Mouse (Mus musculus): Measurements from ENCODE around the gene Prss32. TPM values are rescaled to one million over a fixed set of nuclear protein-coding genes. Genes with fewer than 3 reads are reported as not detected.

Gene Prss32
- polyA plus RNA-seq, 1 experiment = not detected

GRCm38 (mm10) chr17:23815641-23816040, 28.0 kb upstream of the Prss32 start:
- no peak overlapping the region for H3K4me3 ChIP-seq (ENCODE audit: insufficient read depth, low read length)
- TF ChIP-seq CTCF (IDR thresholded peaks at IDR 0.05; ENCODE audit: borderline replicate concordance, insufficient read depth, low read length) (no peak), POLR2A (IDR thresholded peaks at IDR 0.05; ENCODE audit: low read depth, low read length) (no peak)

GRCm38 (mm10) chr17:23818579-23818978, 25.1 kb upstream of the Prss32 start:
- H3K27ac ChIP-seq (ENCODE audit: insufficient read depth, low read length) = no peak overlapping the region
- no peaks in the 10 kb centered on the region for H3K4me1 ChIP-seq (ENCODE audit: control insufficient read depth, insufficient read depth, low read length)
- no peak overlapping the region for H3K4me3 ChIP-seq (ENCODE audit: insufficient read depth, low read length)
- no peak for TF ChIP-seq POLR2A (IDR thresholded peaks at IDR 0.05; ENCODE audit: low read depth, low read length)
- no peak for TF ChIP-seq CTCF (IDR thresholded peaks at IDR 0.05; ENCODE audit: borderline replicate concordance, insufficient read depth, low read length)

More at GRCm38 (mm10) chr17:23815641-23816040, 28.0 kb upstream of the Prss32 start:
- no peaks in the 10 kb centered on the region for H3K4me1 ChIP-seq (ENCODE audit: control insufficient read depth, insufficient read depth, low read length)
- no peak overlapping the region for H3K27ac ChIP-seq (ENCODE audit: insufficient read depth, low read length)

GRCm38 (mm10) chr17:23819235-23819634, 24.4 kb upstream of the Prss32 start:
- Histone ChIP-seq H3K4me1 (ENCODE audit: control insufficient read depth, insufficient read depth, low read length) (no peaks in the 10 kb centered on the region), H3K4me3 (ENCODE audit: insufficient read depth, low read length) (no peak overlapping the region), H3K27ac (ENCODE audit: insufficient read depth, low read length) (no peak overlapping the region)
- TF ChIP-seq CTCF (IDR thresholded peaks at IDR 0.05; ENCODE audit: borderline replicate concordance, insufficient read depth, low read length) = no peak
- TF ChIP-seq POLR2A (IDR thresholded peaks at IDR 0.05; ENCODE audit: low read depth, low read length) = no peak

GRCm38 (mm10) chr17:23820731-23821130, 22.9 kb upstream of the Prss32 start:
- no peak for TF ChIP-seq CTCF (IDR thresholded peaks at IDR 0.05; ENCODE audit: borderline replicate concordance, insufficient read depth, low read length)
- no peak for TF ChIP-seq POLR2A (IDR thresholded peaks at IDR 0.05; ENCODE audit: low read depth, low read length)
- no peaks in the 10 kb centered on the region; the same call in 1 of the 2 replicates for H3K4me1 ChIP-seq (ENCODE audit: control insufficient read depth, insufficient read depth, low read length)
- no peak overlapping the region for H3K27ac ChIP-seq (ENCODE audit: insufficient read depth, low read length)
- H3K4me3 ChIP-seq (ENCODE audit: insufficient read depth, low read length) = no peak overlapping the region

- no peak for TF ChIP-seq POLR2A (IDR thresholded peaks at IDR 0.05; ENCODE audit: low read depth, low read length)
- TF ChIP-seq CTCF (IDR thresholded peaks at IDR 0.05; ENCODE audit: borderline replicate concordance, insufficient read depth, low read length) = no peak
- H3K4me3 ChIP-seq (ENCODE audit: insufficient read depth, low read length) = no peak overlapping the region
- H3K27ac ChIP-seq (ENCODE audit: insufficient read depth, low read length) = no peak overlapping the region
- H3K4me1 ChIP-seq (ENCODE audit: control insufficient read depth, insufficient read depth, low read length) = no peaks in the 10 kb centered on the region; the same call in 1 of the 2 replicates
Observed at GRCm38 (mm10) chr17:23822094-23822493, 21.6 kb upstream of the Prss32 start.

GRCm38 (mm10) chr17:23823018-23823417, 20.6 kb upstream of the Prss32 start:
- TF ChIP-seq POLR2A (IDR thresholded peaks at IDR 0.05; ENCODE audit: low read depth, low read length) (no peak), CTCF (IDR thresholded peaks at IDR 0.05; ENCODE audit: borderline replicate concordance, insufficient read depth, low read length) (no peak)
- peaks cover 4% of the 10 kb centered on the region for H3K4me1 ChIP-seq (ENCODE audit: control insufficient read depth, insufficient read depth, low read length)

GRCm38 (mm10) chr17:23823614-23824013, 20.0 kb upstream of the Prss32 start:
- no peak for TF ChIP-seq CTCF (IDR thresholded peaks at IDR 0.05; ENCODE audit: borderline replicate concordance, insufficient read depth, low read length)
- no peak for TF ChIP-seq POLR2A (IDR thresholded peaks at IDR 0.05; ENCODE audit: low read depth, low read length)
- no peak overlapping the region for H3K4me3 ChIP-seq (ENCODE audit: insufficient read depth, low read length)
- no peak overlapping the region for H3K27ac ChIP-seq (ENCODE audit: insufficient read depth, low read length)
- peaks cover 4% of the 10 kb centered on the region for H3K4me1 ChIP-seq (ENCODE audit: control insufficient read depth, insufficient read depth, low read length)

More at GRCm38 (mm10) chr17:23823018-23823417, 20.6 kb upstream of the Prss32 start:
- no peak overlapping the region for H3K27ac ChIP-seq (ENCODE audit: insufficient read depth, low read length)
- no peak overlapping the region for H3K4me3 ChIP-seq (ENCODE audit: insufficient read depth, low read length)

- H3K4me1 ChIP-seq (ENCODE audit: control insufficient read depth, insufficient read depth, low read length) = peaks cover 7% of the 10 kb centered on the region
- TF ChIP-seq POLR2A (IDR thresholded peaks at IDR 0.05; ENCODE audit: low read depth, low read length) = no peak
- TF ChIP-seq CTCF (IDR thresholded peaks at IDR 0.05; ENCODE audit: borderline replicate concordance, insufficient read depth, low read length) = no peak
- H3K4me3 ChIP-seq (ENCODE audit: insufficient read depth, low read length) = no peak overlapping the region
- no peak overlapping the region for H3K27ac ChIP-seq (ENCODE audit: insufficient read depth, low read length)
Observed at GRCm38 (mm10) chr17:23825591-23825990, 18.1 kb upstream of the Prss32 start.

GRCm38 (mm10) chr17:23828271-23829001, 15.2 kb upstream of the Prss32 start:
- peak; percentile 48; the same call in 1 of the 2 replicates for TF ChIP-seq POLR2A (IDR thresholded peaks at IDR 0.05; ENCODE audit: low read depth, low read length)
- TF ChIP-seq CTCF (IDR thresholded peaks at IDR 0.05; ENCODE audit: borderline replicate concordance, insufficient read depth, low read length) = no peak
- Histone ChIP-seq H3K4me1 (ENCODE audit: control insufficient read depth, insufficient read depth, low read length) (peaks cover 7% of the 10 kb centered on the region), H3K27ac (ENCODE audit: insufficient read depth, low read length) (peak overlapping the region; percentile 79), H3K4me3 (ENCODE audit: insufficient read depth, low read length) (peak overlapping the region; percentile 93)

GRCm38 (mm10) chr17:23829064-23829619, 14.5 kb upstream of the Prss32 start, which contains the start of gene Elob:
Gene Elob, minus strand, starts transcription at chr17:23829136.
- TF ChIP-seq POLR2A (IDR thresholded peaks at IDR 0.05; ENCODE audit: low read depth, low read length) (peak; percentile 53; the same call in 1 of the 2 replicates), CTCF (IDR thresholded peaks at IDR 0.05; ENCODE audit: borderline replicate concordance, insufficient read depth, low read length) (peak; percentile 36; the same call in 1 of the 2 replicates)
- H3K27ac ChIP-seq (ENCODE audit: insufficient read depth, low read length) = peak within 1 kb of the TSS; percentile 97

More at GRCm38 (mm10) chr17:23829064-23829619, 14.5 kb upstream of the Prss32 start, which contains the start of gene Elob:
- peak within 1 kb of the TSS; percentile 93 for H3K4me3 ChIP-seq (ENCODE audit: insufficient read depth, low read length)
- peaks cover 7% of the 10 kb centered on the region for H3K4me1 ChIP-seq (ENCODE audit: control insufficient read depth, insufficient read depth, low read length)

All from embryonic fibroblast, embryonic 13.5 days (primary cell).